Mouse (Mus musculus) midbrain, embryonic 16.5 days (tissue): ENCODE results near the gene S100a6. TPM values are rescaled to one million over a fixed set of nuclear protein-coding genes. Genes with fewer than 3 reads are reported as not detected.

ENCODE experiments used
- ATAC-seq: fragments of 200-750 bp; cut with Nextera tagmentation; 2 replicates; pipeline ENCODE4 v1.8.0; 2017; ENCODE audit warnings: moderate TSS enrichment
- H3K27ac ChIP-seq: fragments of 300-500 bp; sonication (generic); 2 replicates; pipeline ENCODE4 v1.5.1; 2014; ENCODE audit warnings: mild to moderate bottlenecking, low read length, mixed read lengths
- H3K27me3 ChIP-seq: fragments of 300-500 bp; sonication (generic); 2 replicates; pipeline ENCODE4 v1.6.1; 2014; ENCODE audit warnings: low read depth, low read length, mixed read lengths; ENCODE audit not compliant: control insufficient read depth, insufficient read depth
- H3K36me3 ChIP-seq: fragments of 300-500 bp; sonication (generic); 2 replicates; pipeline ENCODE4 v1.6.1; 2014; ENCODE audit warnings: mild to moderate bottlenecking, low read length, moderate library complexity, mixed read lengths; ENCODE audit not compliant: control insufficient read depth, insufficient read depth
- H3K4me1 ChIP-seq: fragments of 300-500 bp; sonication (generic); 2 replicates; pipeline ENCODE4 v1.6.1; 2014; ENCODE audit warnings: mild to moderate bottlenecking, low read length, mixed read lengths; ENCODE audit not compliant: control insufficient read depth, insufficient read depth
- H3K4me2 ChIP-seq: fragments of 300-500 bp; sonication (generic); 2 replicates; pipeline ENCODE4 v1.6.1; 2014; ENCODE audit warnings: mild to moderate bottlenecking, low read length, mixed read lengths
- H3K4me3 ChIP-seq: fragments of 300-500 bp; sonication (generic); 2 replicates; pipeline ENCODE4 v1.5.1; 2014; ENCODE audit warnings: low read depth, mild to moderate bottlenecking, low read length, moderate library complexity, mixed read lengths
- H3K9ac ChIP-seq: fragments of 300-500 bp; sonication (generic); 2 replicates; pipeline ENCODE4 v1.6.1; 2014; ENCODE audit warnings: low read depth, low read length, mixed read lengths
- H3K9me3 ChIP-seq: fragments of 300-500 bp; sonication (generic); replicated peaks from 2 replicates; pipeline ENCODE4 v1.6.1; 2014; ENCODE audit warnings: mild to moderate bottlenecking, low read length, mixed read lengths; ENCODE audit not compliant: control insufficient read depth, poor library complexity, severe bottlenecking
- WGBS: fragments of 180-500 bp; shearing (Covaris S2); extraction: QIAGEN DNeasy Blood & Tissue Kit; methylation state at CpG from one replicate; pipeline ENCODE4 v1.1.7; 2014; 5-methylcytosine and 5-hydroxymethylcytosine counted together
- polyA plus RNA-seq: library from polyadenylated mRNA; unstranded; fragments of >200 nt; fragmentation: Nextera tagmentation; extraction: Ambion mirVana; gene quantifications from 2 replicates; pipeline ENCODE4 v1.2.1, GENCODE M21; 2015

The S100a6 gene
- polyA plus RNA-seq, 1 experiment from 2014 or later, result 19.3 TPM

DNA sequence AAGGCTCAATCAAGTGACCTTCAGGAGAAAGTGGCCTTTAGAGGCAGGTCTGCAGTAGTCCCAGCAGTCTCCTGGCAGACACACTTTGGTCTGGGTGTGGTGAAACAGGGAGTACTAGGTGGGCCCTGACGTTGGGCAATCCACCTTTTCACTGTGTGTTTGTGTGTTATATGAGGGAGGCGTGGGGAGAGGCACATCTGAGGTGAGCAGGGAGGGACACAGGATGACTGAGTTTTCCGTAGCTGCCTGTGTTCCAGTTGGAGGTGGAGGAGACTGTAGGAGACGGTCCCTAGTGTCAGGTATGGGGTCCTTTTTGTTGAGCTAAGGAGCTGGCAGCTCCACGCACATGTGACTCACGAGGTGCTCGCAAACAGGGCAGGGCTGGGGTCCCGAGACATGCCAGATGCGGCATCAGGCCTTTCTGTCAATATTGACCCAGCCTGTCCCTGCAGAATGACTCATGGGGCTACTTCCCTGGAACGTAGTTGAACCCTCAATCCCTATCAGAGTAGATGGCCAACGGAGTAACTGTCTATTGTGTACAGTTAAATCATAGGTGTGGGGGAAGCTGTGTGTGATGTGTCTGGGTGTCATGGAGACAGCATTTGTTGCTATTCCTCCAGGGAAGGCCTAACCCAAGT, 2.0 kb downstream of the S100a6 start:
- Histone ChIP-seq H3K4me2 (no peak overlapping the region), H3K27ac (no peak overlapping the region), H3K27me3 (peaks cover 5% of the 10 kb centered on the region; the same call in 1 of the 2 replicates), H3K4me1 (peaks cover 3% of the 10 kb centered on the region; the same call in 1 of the 2 replicates), H3K9me3 (no peaks in the 10 kb centered on the region), H3K9ac (no peak overlapping the region), H3K36me3 (no peaks in the 10 kb centered on the region), H3K4me3 (no peak overlapping the region)
- WGBS, result 82% methylated on average over 11 of the region's 11 CpGs
- no peak for ATAC-seq

DNA sequence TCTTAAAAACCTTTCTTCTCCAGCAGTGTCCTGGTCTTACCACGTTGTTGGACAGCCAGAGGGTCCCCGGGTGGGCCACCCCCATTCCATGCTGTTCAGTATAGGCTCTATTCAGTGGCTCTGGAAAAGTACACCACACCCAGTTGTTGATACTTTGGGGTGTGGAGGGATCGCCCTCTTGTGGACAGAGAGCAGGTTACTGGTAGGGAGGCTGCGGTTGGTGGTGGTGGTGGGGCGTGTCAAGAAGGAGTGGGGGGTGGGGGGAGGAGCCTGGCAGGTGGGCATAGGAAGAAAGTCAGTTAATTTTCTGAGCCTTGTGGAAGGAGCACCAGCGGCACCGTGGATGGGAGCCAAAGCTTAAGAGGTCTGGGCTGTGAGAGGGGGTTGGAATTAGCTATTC, 2.7 kb downstream of the S100a6 start:
- peaks cover 5% of the 10 kb centered on the region; the same call in 1 of the 2 replicates for H3K27me3 ChIP-seq
- no peak overlapping the region for H3K27ac ChIP-seq
- WGBS, result 16% methylated on average over 7 of the region's 7 CpGs
- H3K36me3 ChIP-seq, result no peaks in the 10 kb centered on the region
- ATAC-seq, result 0 out of 2 replicates have a peak, but pooled peaks have one; percentile 43
- H3K9me3 ChIP-seq, result no peaks in the 10 kb centered on the region
- H3K4me1 ChIP-seq, result peaks cover 3% of the 10 kb centered on the region; the same call in 1 of the 2 replicates
- H3K9ac ChIP-seq, result no peak overlapping the region
- no peak overlapping the region for H3K4me3 ChIP-seq
- no peak overlapping the region for H3K4me2 ChIP-seq

DNA sequence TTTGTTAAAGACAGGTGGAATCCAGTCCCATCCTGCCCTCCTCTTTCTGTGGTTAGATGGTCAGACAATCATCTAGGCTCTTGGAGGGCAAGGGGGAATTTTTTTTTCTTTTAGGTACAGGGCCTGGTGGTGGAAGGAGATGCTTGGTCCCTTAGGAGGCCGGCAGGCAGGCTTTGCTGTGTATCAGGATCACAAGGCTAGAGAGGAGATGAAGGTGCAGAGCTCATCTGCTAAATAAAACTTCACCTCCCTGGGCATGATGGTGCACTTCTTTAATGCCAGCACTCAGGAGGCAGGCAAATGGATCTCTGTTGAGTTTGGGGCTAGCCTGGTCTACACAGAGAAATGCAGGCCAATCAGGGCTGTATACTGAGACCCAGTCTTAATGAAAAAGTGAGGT, 3.2 kb downstream of the S100a6 start:
- WGBS, result 65% methylated on average over 1 of the region's 1 CpGs
- H3K4me3 ChIP-seq, result no peak overlapping the region
- H3K4me2 ChIP-seq, result no peak overlapping the region
- H3K9ac ChIP-seq, result no peak overlapping the region
- H3K36me3 ChIP-seq, result no peaks in the 10 kb centered on the region
- no peaks in the 10 kb centered on the region for H3K9me3 ChIP-seq
- peaks cover 3% of the 10 kb centered on the region; the same call in 1 of the 2 replicates for H3K4me1 ChIP-seq
- no peak for ATAC-seq
- H3K27ac ChIP-seq, result no peak overlapping the region
- H3K27me3 ChIP-seq, result peaks cover 5% of the 10 kb centered on the region; the same call in 1 of the 2 replicates

DNA sequence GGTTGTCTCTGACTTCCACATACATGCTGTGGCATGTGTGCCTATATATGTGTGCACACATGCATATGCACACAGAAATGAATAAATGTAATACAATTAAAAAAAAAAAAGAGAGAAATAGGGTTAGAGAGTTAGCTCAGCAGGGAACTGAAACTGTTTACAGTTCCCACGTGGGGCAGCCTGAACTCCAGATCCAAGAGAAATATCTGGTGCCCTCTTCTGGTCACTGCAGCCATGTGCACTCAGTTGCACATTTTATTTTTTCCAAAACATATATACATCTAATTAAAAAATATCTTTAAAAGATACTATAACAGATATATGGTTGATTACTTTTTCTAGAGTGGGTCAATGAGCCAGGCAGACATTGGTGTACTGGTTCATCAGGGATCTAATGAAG, 4.9 kb downstream of the S100a6 start:
- WGBS, result 14% methylated on average over 1 of the region's 1 CpGs
- no peak overlapping the region for H3K4me3 ChIP-seq
- H3K9me3 ChIP-seq, result no peaks in the 10 kb centered on the region
- no peak overlapping the region for H3K4me2 ChIP-seq
- H3K27ac ChIP-seq, result no peak overlapping the region
- H3K9ac ChIP-seq, result no peak overlapping the region
- H3K27me3 ChIP-seq, result peaks cover 5% of the 10 kb centered on the region; the same call in 1 of the 2 replicates
- no peak for ATAC-seq
- peaks cover 3% of the 10 kb centered on the region; the same call in 1 of the 2 replicates for H3K4me1 ChIP-seq
- H3K36me3 ChIP-seq, result no peaks in the 10 kb centered on the region

DNA sequence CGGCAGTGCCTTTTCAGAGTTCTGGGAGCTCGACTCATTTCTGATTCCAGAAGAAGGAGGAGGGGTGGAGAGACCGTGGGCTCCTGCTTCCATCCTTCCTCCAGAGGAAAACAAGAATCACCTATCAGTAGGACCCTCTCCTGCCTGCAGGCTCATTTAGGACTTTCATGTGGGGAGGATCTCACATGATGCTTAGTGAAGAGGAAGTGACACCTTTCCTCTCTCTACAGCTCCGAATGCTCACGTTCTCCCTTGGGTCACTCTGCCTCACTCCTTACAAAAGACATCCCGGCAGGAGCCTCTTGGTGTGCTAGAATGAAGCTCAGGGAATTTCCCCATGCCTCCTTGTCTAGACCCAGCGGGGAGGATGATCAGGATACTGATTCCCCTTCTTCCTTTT, 8.9 kb downstream of the S100a6 start:
- H3K4me2 ChIP-seq, result no peak overlapping the region
- no peak overlapping the region for H3K9ac ChIP-seq
- 64% methylated on average over 7 of the region's 7 CpGs for WGBS
- H3K4me3 ChIP-seq, result no peak overlapping the region
- H3K27ac ChIP-seq, result no peak overlapping the region
- ATAC-seq, result no peak
- no peaks in the 10 kb centered on the region for H3K27me3 ChIP-seq
- H3K9me3 ChIP-seq, result no peaks in the 10 kb centered on the region
- no peaks in the 10 kb centered on the region for H3K36me3 ChIP-seq
- peaks cover 16% of the 10 kb centered on the region for H3K4me1 ChIP-seq

DNA sequence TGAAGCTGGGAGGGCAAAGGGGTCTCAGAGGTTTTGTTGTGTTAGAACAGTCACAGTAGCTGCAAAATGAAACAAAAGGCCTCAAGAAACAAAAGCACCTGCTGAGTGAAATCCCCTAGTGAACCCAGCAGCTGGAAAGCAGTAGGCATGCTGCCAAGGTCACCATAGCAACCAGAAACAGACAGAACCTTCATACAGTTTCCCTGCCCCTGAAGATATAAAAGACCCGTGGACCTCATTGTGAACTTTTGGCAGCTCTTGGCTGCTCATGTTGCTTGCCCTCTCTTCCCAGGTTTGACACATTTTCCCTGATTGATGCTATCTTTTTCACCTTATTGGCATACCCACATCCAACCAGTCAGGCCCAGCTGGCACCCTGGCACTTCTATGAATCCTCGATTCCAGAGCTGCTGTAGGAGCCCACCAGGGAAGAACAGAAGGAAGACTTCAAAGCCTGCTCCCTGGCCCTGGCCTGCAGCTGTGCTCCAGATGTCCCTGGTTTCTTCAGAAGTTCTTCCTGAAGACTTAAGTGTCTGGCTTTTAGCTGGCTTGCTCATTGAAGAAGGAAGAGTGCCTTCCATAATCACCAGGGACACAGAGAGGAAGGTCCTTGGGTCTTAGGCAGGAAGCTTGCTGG, 10.9 kb downstream of the S100a6 start:
- ATAC-seq, result no peak; the same call in none of the 2 replicates
- H3K9ac ChIP-seq, result no peak overlapping the region
- no peaks in the 10 kb centered on the region for H3K27me3 ChIP-seq
- no peaks in the 10 kb centered on the region for H3K36me3 ChIP-seq
- H3K4me2 ChIP-seq, result no peak overlapping the region
- 2% methylated on average over 2 of the region's 2 CpGs for WGBS
- peak overlapping the region; percentile 54 for H3K27ac ChIP-seq
- peaks cover 16% of the 10 kb centered on the region for H3K4me1 ChIP-seq
- H3K4me3 ChIP-seq, result no peak overlapping the region
- H3K9me3 ChIP-seq, result no peaks in the 10 kb centered on the region

DNA sequence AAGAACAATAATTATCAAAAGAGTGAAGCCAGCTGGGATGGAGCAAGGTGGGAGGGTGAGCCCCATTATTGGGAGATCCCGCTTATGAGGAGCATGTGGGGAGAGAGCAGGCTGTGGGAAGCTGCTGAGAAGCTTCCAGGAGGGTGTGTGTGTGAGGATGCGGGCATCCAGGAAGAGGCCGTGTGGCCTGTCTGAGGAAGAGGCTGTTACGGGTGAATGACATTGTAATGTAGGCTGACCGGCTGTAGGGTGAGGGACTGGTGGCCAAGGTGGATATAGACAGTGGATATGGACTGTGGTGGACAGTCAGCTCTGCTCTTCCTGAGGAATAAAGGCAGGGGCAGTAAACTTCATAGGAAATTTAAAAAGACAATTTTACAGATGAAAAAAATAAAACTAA, 12.8 kb downstream of the S100a6 start:
- Histone ChIP-seq H3K4me2 (no peak overlapping the region), H3K27me3 (no peaks in the 10 kb centered on the region), H3K9me3 (no peaks in the 10 kb centered on the region), H3K9ac (no peak overlapping the region), H3K4me3 (no peak overlapping the region), H3K27ac (no peak overlapping the region), H3K36me3 (no peaks in the 10 kb centered on the region), H3K4me1 (peaks cover 16% of the 10 kb centered on the region)
- no peak for ATAC-seq
- 80% methylated on average over 5 of the region's 5 CpGs for WGBS

DNA sequence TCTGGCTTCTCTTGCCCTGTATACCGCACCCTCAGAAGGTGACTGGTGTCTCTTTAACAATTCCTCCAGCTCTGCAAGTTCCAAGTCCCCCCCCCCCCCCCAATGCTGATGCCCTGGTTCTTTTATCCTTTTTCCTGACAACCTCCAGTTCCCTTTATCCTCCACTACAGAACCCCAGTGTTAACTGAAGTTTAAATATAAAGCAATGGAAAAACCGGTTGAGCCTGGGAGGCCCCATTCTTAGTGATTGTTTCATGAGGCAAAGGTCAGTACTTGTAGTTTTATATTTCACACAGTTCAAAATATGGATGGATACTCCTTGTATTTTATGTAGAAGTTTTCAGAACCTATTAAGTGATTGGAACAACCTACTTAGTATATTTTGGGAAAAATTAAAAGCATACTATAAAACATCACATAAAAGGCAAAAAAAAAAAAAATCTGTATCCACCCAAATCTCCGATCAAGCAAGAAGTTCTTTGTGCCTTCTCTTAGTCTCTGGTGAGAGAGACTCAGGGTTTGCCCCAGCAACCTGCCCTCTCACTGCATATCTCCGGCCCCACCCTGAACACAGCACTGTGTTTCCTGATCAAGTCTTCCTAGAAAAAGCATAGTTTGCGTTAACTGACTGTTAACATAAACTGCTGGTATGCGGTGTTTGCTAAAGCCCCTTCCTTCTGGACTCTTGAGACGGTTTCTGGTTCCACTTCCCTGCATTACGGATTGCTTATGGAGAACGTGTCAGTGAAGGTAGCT, 13.8 kb downstream of the S100a6 start:
- ATAC-seq, result no peak

DNA sequence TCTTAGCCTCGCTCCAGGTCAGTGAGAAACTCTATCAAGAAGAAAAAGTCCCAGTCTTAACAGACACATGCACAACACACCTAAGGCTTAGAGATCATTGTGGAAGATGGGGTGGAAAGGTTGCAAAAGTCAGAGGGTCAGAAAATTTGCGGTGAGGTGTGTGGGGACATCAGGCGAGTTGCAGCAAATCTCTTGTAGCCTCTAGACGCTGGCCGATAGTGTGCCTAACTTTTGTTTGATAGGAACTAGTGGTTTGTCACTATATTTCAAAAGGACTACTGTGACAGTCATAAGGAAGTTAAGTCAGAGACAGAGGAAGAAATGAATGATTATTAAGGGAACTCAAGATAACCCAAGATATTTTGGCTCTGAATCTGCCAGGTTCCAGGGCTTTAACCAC, 14.7 kb downstream of the S100a6 start:
- H3K27ac ChIP-seq, result no peak overlapping the region
- peaks cover 16% of the 10 kb centered on the region for H3K4me1 ChIP-seq
- no peak overlapping the region for H3K4me2 ChIP-seq
- no peak overlapping the region for H3K4me3 ChIP-seq
- 94% methylated on average over 5 of the region's 5 CpGs for WGBS
- H3K9me3 ChIP-seq, result no peaks in the 10 kb centered on the region
- ATAC-seq, result no peak
- H3K36me3 ChIP-seq, result no peaks in the 10 kb centered on the region
- H3K9ac ChIP-seq, result no peak overlapping the region
- no peaks in the 10 kb centered on the region for H3K27me3 ChIP-seq

More for the DNA sequence above, 13.8 kb downstream of the S100a6 start:
- Histone ChIP-seq H3K27ac (no peak overlapping the region), H3K4me1 (peaks cover 16% of the 10 kb centered on the region), H3K9ac (no peak overlapping the region), H3K4me2 (no peak overlapping the region), H3K36me3 (no peaks in the 10 kb centered on the region), H3K9me3 (no peaks in the 10 kb centered on the region), H3K4me3 (no peak overlapping the region), H3K27me3 (no peaks in the 10 kb centered on the region)
- WGBS, result 73% methylated on average over 9 of the region's 9 CpGs
